ENCODE assay signal across 9 mouse cellular contexts in the genomic region with DNA sequence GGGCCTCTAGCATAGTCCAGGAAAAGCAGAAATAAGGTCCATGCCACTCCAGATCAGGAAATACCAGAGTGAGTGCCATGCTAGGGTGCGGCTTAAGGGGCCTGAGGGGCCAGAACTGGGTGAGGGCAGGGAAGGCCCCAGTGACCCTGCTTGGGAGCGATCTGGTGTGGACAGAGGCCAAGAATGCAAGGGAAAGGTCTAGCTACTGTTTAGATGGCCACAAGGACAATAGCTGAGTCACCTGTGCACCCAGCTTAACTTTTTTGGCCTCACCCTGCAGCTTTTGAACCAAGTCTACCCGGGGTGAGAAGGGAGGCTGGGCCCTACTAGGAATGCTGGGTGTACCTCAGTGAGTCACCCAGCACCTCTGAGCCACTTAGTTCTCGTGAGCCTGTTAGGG. TPM values are rescaled to one million over a fixed set of nuclear protein-coding genes. Genes with fewer than 3 reads are reported as not detected.
A peak's percentile ranks its signal among the peaks of the same experiment; 100 is the strongest.
DNase-seq lines count a peak whose midpoint lies in the region; ATAC-seq and TF ChIP-seq lines count a peak whose summit lies in the region.
"Had no signal": no experiment of that assay in that cellular context is flagged by ENCODE, and none has a peak within 500 bp of the region (broad histone marks: within the 10 kb centered on the region; RNA-seq: fewer than 3 reads in every experiment).

No protein-coding gene starts in this region.

- intact Hi-C loops in gastrocnemius, postnatal 14 days (cut with DNase I; ENCODE audit: low total_unique reads): no loop called here

- H3K9me3 ChIP-seq in embryonic facial prominence, embryonic 12.5 days: no peaks in the 10 kb centered on the region
- no peaks in the 10 kb centered on the region for H3K9me3 ChIP-seq in lung, postnatal 0 days (ENCODE audit: low read length)

- WGBS in embryonic facial prominence, embryonic 12.5 days: 80% methylated on average over 4 of the region's 4 CpGs
- WGBS in kidney, adult 2 months: 29% methylated on average over 4 of the region's 4 CpGs
- WGBS in lung, postnatal 0 days: 37% methylated on average over 4 of the region's 4 CpGs

- H3K4me1 ChIP-seq in embryonic facial prominence, embryonic 12.5 days: peaks cover 8% of the 10 kb centered on the region
- peaks cover 24% of the 10 kb centered on the region for H3K4me1 ChIP-seq in kidney, adult 2 months (ENCODE audit: control insufficient read depth, insufficient read depth, low read length)
- peaks cover 11% of the 10 kb centered on the region; the same call in 1 of the 2 replicates for H3K4me1 ChIP-seq in lung, postnatal 0 days (ENCODE audit: insufficient read depth, low read depth, low read length)

- TF ChIP-seq EP300 in lung, postnatal 0 days (IDR thresholded peaks at IDR 0.05): peak; percentile 44; the same call in 1 of the 2 replicates

- TF ChIP-seq POLR2A in kidney, adult 2 months (IDR thresholded peaks at IDR 0.05; ENCODE audit: low read depth, low read length): no peak

- no peak for ATAC-seq in embryonic facial prominence, embryonic 12.5 days (ENCODE audit: insufficient number of reproducible peaks, insufficient read depth, low FRiP score, low TSS enrichment)
- peak; percentile 81 for ATAC-seq in lung, postnatal 0 days

- peak overlapping the region; percentile 55; the same call in 1 of the 2 replicates for H3K4me3 ChIP-seq in embryonic facial prominence, embryonic 12.5 days
- H3K4me3 ChIP-seq in kidney, adult 2 months (ENCODE audit: insufficient read depth, low read depth, low read length): peak overlapping the region; percentile 75
- peak overlapping the region; percentile 57 for H3K4me3 ChIP-seq in lung, postnatal 0 days (ENCODE audit: low read depth, low read length)

- DNase-seq in heart, adult 11 months: peak; percentile 96
- no peak for DNase-seq in heart, postnatal 4 days
- peak; percentile 66 for DNase-seq in kidney, adult 2 months
- peak; percentile 87 for DNase-seq in lung, postnatal 0 days (ENCODE audit: low spot score)
- peak; percentile 35 for DNase-seq in urinary bladder, postnatal 25 days (ENCODE audit: low spot score)
- DNase-seq in gastrocnemius, postnatal 25 days: no peak
- no peak for DNase-seq in gastrocnemius, postnatal 14 days

- H3K27me3 ChIP-seq in embryonic facial prominence, embryonic 12.5 days: peaks cover 50% of the 10 kb centered on the region
- no peaks in the 10 kb centered on the region for H3K27me3 ChIP-seq in kidney, adult 2 months (replicated peaks; ENCODE audit: control insufficient read depth, insufficient read depth, low read length)
- no peaks in the 10 kb centered on the region for H3K27me3 ChIP-seq in lung, postnatal 0 days (replicated peaks; ENCODE audit: insufficient read depth, low read length)

- H3K9ac ChIP-seq in embryonic facial prominence, embryonic 12.5 days: no peak overlapping the region
- H3K9ac ChIP-seq in lung, postnatal 0 days (replicated peaks; ENCODE audit: low read depth): peak overlapping the region; percentile 35; the same call in 1 of the 2 replicates

- peak overlapping the region; percentile 93 for H3K4me2 ChIP-seq in embryonic facial prominence, embryonic 12.5 days (replicated peaks)
- H3K4me2 ChIP-seq in lung, postnatal 0 days (replicated peaks; ENCODE audit: low read depth, low read length): peak overlapping the region; percentile 83

- TF ChIP-seq CTCF in kidney, adult 2 months (conservative IDR thresholded peaks at IDR 0.05; ENCODE audit: insufficient read depth, insufficient read length, low read depth, low read length): 0 out of 2 replicates have a peak, but pooled peaks have one; percentile 1
- no peak for TF ChIP-seq CTCF in lung, postnatal 0 days (IDR thresholded peaks at IDR 0.05)

- no peak overlapping the region for H3K27ac ChIP-seq in embryonic facial prominence, embryonic 12.5 days
- peak overlapping the region; percentile 91 for H3K27ac ChIP-seq in kidney, adult 2 months (ENCODE audit: insufficient read depth, low read depth, low read length)
- H3K27ac ChIP-seq in lung, postnatal 0 days (ENCODE audit: low read length): peak overlapping the region; percentile 91

- no peaks in the 10 kb centered on the region for H3K36me3 ChIP-seq in embryonic facial prominence, embryonic 12.5 days
- no peaks in the 10 kb centered on the region for H3K36me3 ChIP-seq in kidney, adult 2 months (ENCODE audit: control insufficient read depth, insufficient read depth, low read length)
- no peaks in the 10 kb centered on the region for H3K36me3 ChIP-seq in lung, postnatal 0 days (ENCODE audit: insufficient read depth, low read length)

RNA-seq across cellular contexts. Expression of a gene that starts 0.9 kb away (rescaled TPM):
- under 1 TPM; 0.43 to 0.45 TPM for total RNA-seq in heart, postnatal 4 days (2021)
- polyA plus RNA-seq in embryonic facial prominence, embryonic 12.5 days (2016; fragmentation: Nextera tagmentation; extraction: Ambion mirVana): 0.96 and 1.3 TPM in 2 replicates
- 7.9 and 9.5 TPM in 2 replicates for polyA plus RNA-seq in kidney, adult 2 months (2012; rRNA removed)
- 3.6 and 4.0 TPM in 2 replicates for polyA plus RNA-seq in lung, postnatal 0 days (2015; fragmentation: Nextera tagmentation; extraction: Ambion mirVana)
- under 1 TPM; 0.43 to 0.62 TPM for total RNA-seq in gastrocnemius, postnatal 25 days (2021)
- total RNA-seq in gastrocnemius, postnatal 14 days (2021): under 1 TPM; 0.55 to 0.62 TPM

RNA-seq across cellular contexts. Expression of a gene that starts 1.1 kb away (rescaled TPM):
- total RNA-seq in heart, postnatal 4 days (2021): 10 to 100 TPM; 14.4 to 16.3 TPM
- polyA plus RNA-seq in embryonic facial prominence, embryonic 12.5 days (2016; fragmentation: Nextera tagmentation; extraction: Ambion mirVana): 2.1 and 2.2 TPM in 2 replicates
- polyA plus RNA-seq in kidney, adult 2 months (2012; rRNA removed): 32.3 and 40.8 TPM in 2 replicates
- 13.5 and 14.4 TPM in 2 replicates for polyA plus RNA-seq in lung, postnatal 0 days (2015; fragmentation: Nextera tagmentation; extraction: Ambion mirVana)
- total RNA-seq in gastrocnemius, postnatal 25 days (2021): 1 to 10 TPM; 3.9 to 8.2 TPM
- 1 to 10 TPM; 4.0 to 9.5 TPM for total RNA-seq in gastrocnemius, postnatal 14 days (2021)

RNA-seq across cellular contexts. Expression of a gene that starts 23.0 kb away (rescaled TPM):
- total RNA-seq in heart, postnatal 4 days (2021): not detected
- polyA plus RNA-seq in embryonic facial prominence, embryonic 12.5 days (2016; fragmentation: Nextera tagmentation; extraction: Ambion mirVana): 0.15 and 0.50 TPM in 2 replicates
- not detected in 2 replicates for polyA plus RNA-seq in kidney, adult 2 months (2012; rRNA removed)
- polyA plus RNA-seq in lung, postnatal 0 days (2015; fragmentation: Nextera tagmentation; extraction: Ambion mirVana): 0.14 and 0.20 TPM in 2 replicates
- not detected for total RNA-seq in gastrocnemius, postnatal 25 days (2021)
- total RNA-seq in gastrocnemius, postnatal 14 days (2021): not detected
- total RNA-seq: heart, postnatal 36 days had no signal

RNA-seq across cellular contexts. Expression of a gene that starts 35.9 kb away (rescaled TPM):
- total RNA-seq in heart, postnatal 4 days (2021): not detected
- polyA plus RNA-seq in embryonic facial prominence, embryonic 12.5 days (2016; fragmentation: Nextera tagmentation; extraction: Ambion mirVana): not detected in 2 replicates
- polyA plus RNA-seq in kidney, adult 2 months (2012; rRNA removed): not detected in 2 replicates
- not detected in 2 replicates for polyA plus RNA-seq in lung, postnatal 0 days (2015; fragmentation: Nextera tagmentation; extraction: Ambion mirVana)
- 1 to 10 TPM; 2.0 to 2.7 TPM for total RNA-seq in gastrocnemius, postnatal 25 days (2021)
- total RNA-seq in gastrocnemius, postnatal 14 days (2021): 1 to 10 TPM in 1 of 2 experiments, under 1 TPM in 1; 0.78 to 2.6 TPM
- total RNA-seq: heart, postnatal 36 days had no signal

RNA-seq across cellular contexts. Expression of a gene that starts 36.5 kb away (rescaled TPM):
- not detected for total RNA-seq in heart, postnatal 4 days (2021)
- polyA plus RNA-seq in embryonic facial prominence, embryonic 12.5 days (2016; fragmentation: Nextera tagmentation; extraction: Ambion mirVana): not detected in 2 replicates
- not detected in 2 replicates for polyA plus RNA-seq in kidney, adult 2 months (2012; rRNA removed)
- not detected in 2 replicates for polyA plus RNA-seq in lung, postnatal 0 days (2015; fragmentation: Nextera tagmentation; extraction: Ambion mirVana)
- not detected for total RNA-seq in gastrocnemius, postnatal 25 days (2021)
- not detected for total RNA-seq in gastrocnemius, postnatal 14 days (2021)
- total RNA-seq: heart, postnatal 36 days had no signal

Comparison
In these comparisons a context has a peak if more than half of its experiments do, and no peak if none do; other contexts are left out.
1. DNase-seq: peak in heart, adult 11 months (single experiment), kidney, adult 2 months (single experiment), lung, postnatal 0 days (single experiment) and urinary bladder, postnatal 25 days (single experiment); none in heart, postnatal 4 days (single experiment), gastrocnemius, postnatal 25 days (single experiment) and gastrocnemius, postnatal 14 days (single experiment).
2. Peak in every context shown above with its lines, with median percentiles within 50 percentile points of each other: H3K4me3 ChIP-seq.